Mouse (Mus musculus) midbrain, embryonic 16.5 days (tissue): ENCODE data around the gene Pxmp2. TPM values are rescaled to one million over a fixed set of nuclear protein-coding genes. Genes with fewer than 3 reads are reported as not detected.

ENCODE experiments used
- polyA plus RNA-seq: library from polyadenylated mRNA; unstranded; fragments of >200 nt; fragmentation: Nextera tagmentation; extraction: Ambion mirVana; gene quantifications from 2 replicates; pipeline ENCODE4 v1.2.1, GENCODE M21; 2015

Pxmp2 gene
- polyA plus RNA-seq, 1 experiment from 2014 or later = 11.5 TPM

Other genes starting within 250 kb of the Pxmp2 start
- gene Gm17655, start 213.7 kb downstream of the Pxmp2 start, polyA plus RNA-seq = 4.7 and 8.9 TPM in 2 replicates
- 0.88 and 1.0 TPM in 2 replicates for gene Gm35315, start 191.8 kb downstream of the Pxmp2 start, polyA plus RNA-seq
- gene Plcxd1, start 186.2 kb downstream of the Pxmp2 start, polyA plus RNA-seq = 8.0 and 9.2 TPM in 2 replicates
- 61.5 and 69.2 TPM in 2 replicates for gene Gtpbp6, start 178.0 kb downstream of the Pxmp2 start, polyA plus RNA-seq
- 15.3 and 17.6 TPM in 2 replicates for gene Zfp605, start 176.1 kb downstream of the Pxmp2 start, polyA plus RNA-seq
- gene Chfr, start 150.3 kb downstream of the Pxmp2 start, polyA plus RNA-seq = 81.7 and 86.8 TPM in 2 replicates
- gene Golga3, start 109.5 kb downstream of the Pxmp2 start, polyA plus RNA-seq = 24.7 and 25.7 TPM in 2 replicates
- 18.7 and 24.1 TPM in 2 replicates for gene Ankle2, start 55.2 kb downstream of the Pxmp2 start, polyA plus RNA-seq
- gene Pgam5, start 16.3 kb downstream of the Pxmp2 start, polyA plus RNA-seq = 105 and 107 TPM in 2 replicates
- gene Pole, start 120 bp upstream of the Pxmp2 start, polyA plus RNA-seq = 5.1 and 7.4 TPM in 2 replicates
- 12.5 and 14.1 TPM in 2 replicates for gene P2rx2, start 57.0 kb upstream of the Pxmp2 start, polyA plus RNA-seq
- gene Lrcol1, start 58.5 kb upstream of the Pxmp2 start, polyA plus RNA-seq = not detected in 2 replicates
- gene Fbrsl1, start 162.3 kb upstream of the Pxmp2 start, polyA plus RNA-seq = 12.3 and 16.3 TPM in 2 replicates